Mouse (Mus musculus): ENCODE measurements around the gene Islr.

DNA sequence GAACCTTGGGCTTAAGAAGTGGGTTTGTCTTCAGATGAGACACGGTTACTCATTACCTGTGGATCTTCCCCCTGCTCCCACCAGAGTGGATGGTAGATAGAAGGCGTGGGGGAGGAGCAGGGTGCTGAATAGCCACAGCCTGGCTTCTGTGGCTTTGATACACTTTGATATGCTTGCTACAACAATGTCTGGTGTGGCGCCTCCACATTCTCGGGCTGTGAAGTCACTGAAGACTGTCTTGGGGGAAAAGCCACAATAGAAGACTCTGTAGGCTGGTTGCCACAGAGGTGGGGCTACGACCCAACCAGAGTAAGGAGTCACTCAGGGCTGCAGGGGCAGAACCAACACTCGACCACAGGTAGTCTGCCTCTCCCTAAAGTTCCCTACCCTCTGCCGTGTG, 72.4 kb downstream of the Islr start:
- TF ChIP-seq POLR2A (IDR thresholded peaks at IDR 0.05; ENCODE audit: control insufficient read depth in 1 of 2, insufficient read depth in 1 of 2, low read depth in 1 of 2, low read length in 2 of 2, poor library complexity in 1 of 2) (no peak), ZC3H11A (IDR thresholded peaks at IDR 0.05; ENCODE audit: low read depth, low read length) (no peak), CTCF (IDR thresholded peaks at IDR 0.05 in 2 of 3, conservative IDR thresholded peaks at IDR 0.05 in 1 of 3; ENCODE audit: control insufficient read depth in 1 of 3, insufficient read depth in 1 of 3, low read depth in 2 of 3, low read length in 3 of 3, poor library complexity in 1 of 3, severe bottlenecking in 1 of 3) (no peak), ZMIZ1 (IDR thresholded peaks at IDR 0.05; ENCODE audit: low read depth, low read length) (no peak)

All from MEL (cell line).